Mouse (Mus musculus) forebrain, embryonic 15.5 days (tissue): ENCODE data around the gene Cisd2. TPM values are rescaled to one million over a fixed set of nuclear protein-coding genes. Genes with fewer than 3 reads are reported as not detected.

Source experiments
- ATAC-seq: fragments of 200-750 bp; cut with Nextera tagmentation; replicated peaks from 2 replicates; pipeline ENCODE4 v1.8.0; 2017; ENCODE audit warnings: mild to moderate bottlenecking, moderate TSS enrichment, moderate library complexity
- H3K27ac ChIP-seq: fragments of 300-500 bp; sonication (generic); replicated peaks from 2 replicates; pipeline ENCODE4 v1.5.1; 2015; ENCODE audit warnings: mild to moderate bottlenecking, inconsistent platforms
- H3K27me3 ChIP-seq: fragments of 300-500 bp; sonication (generic); 2 replicates; pipeline ENCODE4 v1.6.1; 2015; ENCODE audit warnings: inconsistent platforms
- H3K36me3 ChIP-seq: fragments of 300-500 bp; sonication (generic); 2 replicates; pipeline ENCODE4 v1.6.1; 2015; ENCODE audit warnings: mild to moderate bottlenecking, inconsistent platforms
- H3K4me1 ChIP-seq: fragments of 300-500 bp; sonication (generic); 2 replicates; pipeline ENCODE4 v1.6.1; 2015; ENCODE audit warnings: inconsistent platforms
- H3K4me2 ChIP-seq: fragments of 300-500 bp; sonication (generic); replicated peaks from 2 replicates; pipeline ENCODE4 v1.6.1; 2015; ENCODE audit warnings: mild to moderate bottlenecking, inconsistent platforms
- H3K4me3 ChIP-seq: fragments of 300-500 bp; sonication (generic); 2 replicates; pipeline ENCODE4 v1.5.1; 2015; ENCODE audit warnings: mild to moderate bottlenecking, inconsistent platforms
- H3K9ac ChIP-seq: fragments of 300-500 bp; sonication (generic); replicated peaks from 2 replicates; pipeline ENCODE4 v1.6.1; 2015; ENCODE audit warnings: mild to moderate bottlenecking, inconsistent platforms
- H3K9me3 ChIP-seq: fragments of 300-500 bp; sonication (generic); 2 replicates; pipeline ENCODE4 v1.6.1; 2016; ENCODE audit warnings: inconsistent platforms
- WGBS: fragments of 180-500 bp; shearing (Covaris S2); methylation state at CpG from one replicate; pipeline ENCODE4 v1.1.7; 2015; ENCODE audit warnings: mixed read lengths; 5-methylcytosine and 5-hydroxymethylcytosine counted together
- polyA plus RNA-seq: library from polyadenylated mRNA; unstranded; fragments of >200 nt; fragmentation: Nextera tagmentation; extraction: Ambion mirVana; gene quantifications from 2 replicates; pipeline ENCODE4 v1.2.1, GENCODE M21; 2015

Gene Cisd2
- 65.4 and 71.4 TPM in 2 replicates for polyA plus RNA-seq

GRCm38 (mm10) chr3:135423608-135424212 lies at the start of gene Cisd2:
Gene Cisd2 (minus strand): TSS chr3:135423925.
- Histone ChIP-seq H3K36me3 (0 out of 2 replicates have a peak, but pooled peaks cover 9% of the 10 kb centered on the region), H3K4me1 (peaks cover 19% of the 10 kb centered on the region), H3K27ac (peak within 1 kb of the TSS; percentile 98), H3K4me3 (peak within 1 kb of the TSS; percentile 74), H3K4me2 (peak within 1 kb of the TSS; percentile 52), H3K27me3 (no peaks in the 10 kb centered on the region), H3K9me3 (no peaks in the 10 kb centered on the region), H3K9ac (peak within 1 kb of the TSS; percentile 78)
- peak; percentile 38 for ATAC-seq
- 3% methylated on average over 8 of the region's 8 CpGs for WGBS

GRCm38 (mm10) chr3:135470823-135471222 lies 47.1 kb upstream of the Cisd2 start:
- Histone ChIP-seq H3K9me3 (no peaks in the 10 kb centered on the region), H3K4me2 (no peak overlapping the region), H3K4me3 (no peak overlapping the region), H3K27ac (no peak overlapping the region), H3K9ac (no peak overlapping the region), H3K27me3 (no peaks in the 10 kb centered on the region), H3K4me1 (peaks cover 8% of the 10 kb centered on the region), H3K36me3 (peaks cover 12% of the 10 kb centered on the region; the same call in 1 of the 2 replicates)
- ATAC-seq = no peak
- WGBS = 85% methylated on average over 1 of the region's 1 CpGs

- peak; percentile 72; the same call in 1 of the 2 replicates for ATAC-seq
- Histone ChIP-seq H3K9ac (no peak overlapping the region), H3K27me3 (no peaks in the 10 kb centered on the region), H3K4me2 (no peak overlapping the region), H3K27ac (no peak overlapping the region), H3K9me3 (no peaks in the 10 kb centered on the region), H3K4me3 (no peak overlapping the region), H3K36me3 (peaks cover 14% of the 10 kb centered on the region; the same call in 1 of the 2 replicates), H3K4me1 (peaks cover 8% of the 10 kb centered on the region)
- 47% methylated on average over 4 of the region's 4 CpGs for WGBS
Observed at GRCm38 (mm10) chr3:135469974-135470373, 46.2 kb upstream of the Cisd2 start.

GRCm38 (mm10) chr3:135469146-135469545 lies 45.4 kb upstream of the Cisd2 start:
- peaks cover 8% of the 10 kb centered on the region for H3K4me1 ChIP-seq
- peaks cover 17% of the 10 kb centered on the region; the same call in 1 of the 2 replicates for H3K36me3 ChIP-seq
- H3K4me2 ChIP-seq = no peak overlapping the region
- no peak overlapping the region for H3K9ac ChIP-seq
- ATAC-seq = no peak
- no peak overlapping the region for H3K27ac ChIP-seq
- no peaks in the 10 kb centered on the region for H3K9me3 ChIP-seq
- no peaks in the 10 kb centered on the region for H3K27me3 ChIP-seq
- no peak overlapping the region for H3K4me3 ChIP-seq
- WGBS = 52% methylated on average over 3 of the region's 3 CpGs

GRCm38 (mm10) chr3:135468402-135468801 lies 44.7 kb upstream of the Cisd2 start:
- Histone ChIP-seq H3K27ac (no peak overlapping the region), H3K4me3 (no peak overlapping the region)

GRCm38 (mm10) chr3:135458981-135459380 lies 35.3 kb upstream of the Cisd2 start:
- no peak overlapping the region for H3K27ac ChIP-seq
- H3K4me2 ChIP-seq = no peak overlapping the region
- H3K4me1 ChIP-seq = no peaks in the 10 kb centered on the region
- ATAC-seq = no peak
- H3K9ac ChIP-seq = no peak overlapping the region
- H3K36me3 ChIP-seq = peaks cover 41% of the 10 kb centered on the region
- no peaks in the 10 kb centered on the region for H3K27me3 ChIP-seq
- H3K9me3 ChIP-seq = no peaks in the 10 kb centered on the region
- no peak overlapping the region for H3K4me3 ChIP-seq

More at GRCm38 (mm10) chr3:135468402-135468801, 44.7 kb upstream of the Cisd2 start:
- Histone ChIP-seq H3K4me2 (no peak overlapping the region), H3K4me1 (peaks cover 8% of the 10 kb centered on the region), H3K36me3 (peaks cover 19% of the 10 kb centered on the region; the same call in 1 of the 2 replicates), H3K9me3 (no peaks in the 10 kb centered on the region), H3K27me3 (no peaks in the 10 kb centered on the region), H3K9ac (no peak overlapping the region)
- 81% methylated on average over 1 of the region's 1 CpGs for WGBS
- ATAC-seq = no peak

- Histone ChIP-seq H3K36me3 (peaks cover 2% of the 10 kb centered on the region; the same call in 1 of the 2 replicates), H3K27ac (no peak overlapping the region), H3K9me3 (no peaks in the 10 kb centered on the region), H3K9ac (no peak overlapping the region), H3K27me3 (no peaks in the 10 kb centered on the region), H3K4me1 (peaks cover 38% of the 10 kb centered on the region), H3K4me3 (no peak overlapping the region), H3K4me2 (no peak overlapping the region)
- ATAC-seq = no peak
Observed at GRCm38 (mm10) chr3:135444930-135445329, 21.2 kb upstream of the Cisd2 start.

GRCm38 (mm10) chr3:135440621-135441020 lies 16.9 kb upstream of the Cisd2 start:
- Histone ChIP-seq H3K27ac (no peak overlapping the region), H3K4me3 (peak overlapping the region; percentile 87), H3K9ac (peak overlapping the region; percentile 95; the same call in 1 of the 2 replicates), H3K4me1 (peaks cover 48% of the 10 kb centered on the region), H3K4me2 (peak overlapping the region; percentile 89), H3K27me3 (no peaks in the 10 kb centered on the region), H3K9me3 (no peaks in the 10 kb centered on the region), H3K36me3 (peaks cover 2% of the 10 kb centered on the region; the same call in 1 of the 2 replicates)
- 35% methylated on average over 10 of the region's 10 CpGs for WGBS
- no peak for ATAC-seq

GRCm38 (mm10) chr3:135440221-135440620 lies 16.5 kb upstream of the Cisd2 start:
- peaks cover 2% of the 10 kb centered on the region; the same call in 1 of the 2 replicates for H3K36me3 ChIP-seq
- peak overlapping the region; percentile 87 for H3K4me3 ChIP-seq
- peak overlapping the region; percentile 95 for H3K9ac ChIP-seq
- peaks cover 48% of the 10 kb centered on the region for H3K4me1 ChIP-seq
- H3K9me3 ChIP-seq = no peaks in the 10 kb centered on the region
- 20% methylated on average over 7 of the region's 7 CpGs for WGBS
- peak overlapping the region; percentile 89 for H3K4me2 ChIP-seq
- peak overlapping the region; percentile 100; the same call in 1 of the 2 replicates for H3K27ac ChIP-seq
- ATAC-seq = no peak
- H3K27me3 ChIP-seq = no peaks in the 10 kb centered on the region

- Histone ChIP-seq H3K4me3 (peak overlapping the region; percentile 87), H3K4me2 (peak overlapping the region; percentile 89), H3K9ac (peak overlapping the region; percentile 95), H3K27me3 (no peaks in the 10 kb centered on the region), H3K36me3 (peaks cover 2% of the 10 kb centered on the region; the same call in 1 of the 2 replicates), H3K9me3 (no peaks in the 10 kb centered on the region), H3K27ac (peak overlapping the region; percentile 100), H3K4me1 (peaks cover 44% of the 10 kb centered on the region)
- WGBS = 4% methylated on average over 15 of the region's 15 CpGs
- ATAC-seq = no peak
Observed at GRCm38 (mm10) chr3:135439651-135440050, 15.9 kb upstream of the Cisd2 start.

GRCm38 (mm10) chr3:135438913-135439531 lies 15.3 kb upstream of the Cisd2 start:
- no peaks in the 10 kb centered on the region for H3K27me3 ChIP-seq
- H3K9ac ChIP-seq = peak overlapping the region; percentile 95
- peaks cover 2% of the 10 kb centered on the region; the same call in 1 of the 2 replicates for H3K36me3 ChIP-seq
- no peaks in the 10 kb centered on the region for H3K9me3 ChIP-seq
- H3K4me3 ChIP-seq = peak overlapping the region; percentile 87
- H3K27ac ChIP-seq = peak overlapping the region; percentile 100
- ATAC-seq = peak; percentile 62
- H3K4me2 ChIP-seq = peak overlapping the region; percentile 89
- H3K4me1 ChIP-seq = peaks cover 44% of the 10 kb centered on the region
- WGBS = 0% methylated on average over 59 of the region's 76 CpGs

- Histone ChIP-seq H3K4me3 (peak overlapping the region; percentile 87), H3K27ac (peak overlapping the region; percentile 100), H3K36me3 (no peaks in the 10 kb centered on the region), H3K4me2 (peak overlapping the region; percentile 89; the same call in 1 of the 2 replicates), H3K9me3 (no peaks in the 10 kb centered on the region), H3K27me3 (no peaks in the 10 kb centered on the region), H3K4me1 (peaks cover 40% of the 10 kb centered on the region), H3K9ac (peak overlapping the region; percentile 95)
- 1% methylated on average over 46 of the region's 50 CpGs for WGBS
- ATAC-seq = peak; percentile 83
Observed at GRCm38 (mm10) chr3:135438531-135438912, 14.8 kb upstream of the Cisd2 start.
